Mouse (Mus musculus) heart, embryonic 10.5 days (tissue): Measurements from ENCODE around the gene Olfr615. TPM values are rescaled to one million over a fixed set of nuclear protein-coding genes. Genes with fewer than 3 reads are reported as not detected.
"Not testable (repeated sequence)": the region's sequence is repeated elsewhere in the genome, so short reads cannot be mapped to it uniquely, and the experiment has no call there.

ENCODE experiments used
- DNase-seq: peaks from one replicate; pipeline ENCODE4 v3.0.0-alpha.2; 2017; ENCODE audit warnings: low spot score
- H3K27ac ChIP-seq: fragments of 300-500 bp; sonication (generic); 2 replicates; pipeline ENCODE4 v1.5.1; 2016; ENCODE audit warnings: mild to moderate bottlenecking
- H3K27me3 ChIP-seq: fragments of 300-500 bp; sonication (generic); 2 replicates; pipeline ENCODE4 v1.6.1; 2016; ENCODE audit warnings: mild to moderate bottlenecking; ENCODE audit not compliant: poor library complexity, insufficient read depth, severe bottlenecking
- H3K36me3 ChIP-seq: fragments of 300-500 bp; sonication (generic); 2 replicates; pipeline ENCODE4 v1.6.1; 2016; ENCODE audit warnings: mild to moderate bottlenecking, moderate library complexity
- H3K4me1 ChIP-seq: fragments of 300-500 bp; sonication (generic); 2 replicates; pipeline ENCODE4 v1.6.1; 2016; ENCODE audit warnings: mild to moderate bottlenecking
- H3K4me3 ChIP-seq: fragments of 300-500 bp; sonication (generic); 2 replicates; pipeline ENCODE4 v1.5.1; 2016; ENCODE audit warnings: mild to moderate bottlenecking, moderate library complexity
- H3K9me3 ChIP-seq: fragments of 300-500 bp; sonication (generic); 2 replicates; pipeline ENCODE4 v1.6.1; 2016; ENCODE audit warnings: mild to moderate bottlenecking, moderate library complexity
- WGBS: fragments of 180-500 bp; shearing (Covaris S2); methylation state at CpG from one replicate; pipeline ENCODE4 v1.1.7; 2016; 5-methylcytosine and 5-hydroxymethylcytosine counted together
- polyA plus RNA-seq: library from polyadenylated mRNA; unstranded; fragments of >200 nt; fragmentation: Nextera tagmentation; extraction: Ambion mirVana; gene quantifications from 2 replicates; pipeline ENCODE4 v1.2.1, GENCODE M21; 2016

Olfr615 gene
- not detected in 2 replicates for polyA plus RNA-seq

- Histone ChIP-seq H3K9me3 (no peaks in the 10 kb centered on the region), H3K4me3 (no peak within 1 kb of the TSS), H3K4me1 (no peaks in the 10 kb centered on the region), H3K36me3 (no peaks in the 10 kb centered on the region), H3K27me3 (no peaks in the 10 kb centered on the region), H3K27ac (no peak within 1 kb of the TSS)
- WGBS: 75% methylated on average over 2 of the region's 2 CpGs
- DNase-seq: no peak
Measured at GRCm38 (mm10) chr7:103555779-103556178, at the start of gene Olfr615. Olfr615 (plus strand) TSS chr7:103556079.

GRCm38 (mm10) chr7:103512022-103512421, 43.9 kb upstream of the Olfr615 start, which contains the start of gene Olfr610:
Olfr610 (minus strand) TSS chr7:103512122.
- DNase-seq: no peak
- H3K27ac ChIP-seq: no peak within 1 kb of the TSS
- no peaks in the 10 kb centered on the region for H3K4me1 ChIP-seq
- H3K27me3 ChIP-seq: no peaks in the 10 kb centered on the region
- no peak within 1 kb of the TSS for H3K4me3 ChIP-seq
- WGBS: 75% methylated on average over 2 of the region's 2 CpGs
- H3K9me3 ChIP-seq: no peaks in the 10 kb centered on the region
- no peaks in the 10 kb centered on the region for H3K36me3 ChIP-seq

DNA sequence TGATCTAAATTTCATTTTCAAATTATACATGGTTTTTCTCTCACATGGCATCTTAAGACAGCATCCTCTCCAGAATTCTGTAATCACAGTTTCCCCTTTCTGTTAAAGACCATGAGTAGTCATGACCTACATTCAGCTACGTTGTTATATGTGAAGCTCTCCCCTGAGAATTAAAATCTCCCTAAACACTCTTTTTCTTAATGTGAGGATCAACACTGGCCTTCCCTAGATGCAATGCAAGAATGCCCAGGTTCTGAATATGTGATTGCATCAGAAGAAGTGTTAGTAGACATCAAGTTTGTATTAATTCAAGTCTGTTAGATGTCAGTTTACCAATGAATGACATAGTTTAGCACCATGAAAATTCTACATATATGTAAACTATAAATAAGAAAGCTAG, 35.1 kb upstream of the Olfr615 start, which contains the start of gene Olfr611:
TSS of gene Olfr611 (minus strand) at position 101 of the 400 bp plus-strand sequence.
- not testable (repeated sequence) for H3K9me3 ChIP-seq, DNase-seq, H3K36me3 ChIP-seq, H3K27me3 ChIP-seq, H3K4me3 ChIP-seq, H3K4me1 ChIP-seq, H3K27ac ChIP-seq
- WGBS: 60% methylated on average over 1 of the region's 1 CpGs

- H3K4me1 ChIP-seq, DNase-seq, H3K27ac ChIP-seq, H3K4me3 ChIP-seq, H3K9me3 ChIP-seq, H3K36me3 ChIP-seq, H3K27me3 ChIP-seq: not testable (repeated sequence)
- 82% methylated on average over 2 of the region's 2 CpGs for WGBS
Measured at GRCm38 (mm10) chr7:103542617-103543016, 13.3 kb upstream of the Olfr615 start, which contains the start of gene Olfr612. Olfr612 (minus strand) TSS chr7:103542717.

GRCm38 (mm10) chr7:103547774-103548173, 8.1 kb upstream of the Olfr615 start, which contains the start of gene Olfr613:
Olfr613 (plus strand) TSS chr7:103548074.
- Histone ChIP-seq H3K36me3 (no peaks in the 10 kb centered on the region), H3K27me3 (no peaks in the 10 kb centered on the region), H3K4me1 (no peaks in the 10 kb centered on the region), H3K27ac (no peak within 1 kb of the TSS), H3K4me3 (no peak within 1 kb of the TSS), H3K9me3 (no peaks in the 10 kb centered on the region)
- no peak for DNase-seq
- 80% methylated on average over 2 of the region's 2 CpGs for WGBS

DNA sequence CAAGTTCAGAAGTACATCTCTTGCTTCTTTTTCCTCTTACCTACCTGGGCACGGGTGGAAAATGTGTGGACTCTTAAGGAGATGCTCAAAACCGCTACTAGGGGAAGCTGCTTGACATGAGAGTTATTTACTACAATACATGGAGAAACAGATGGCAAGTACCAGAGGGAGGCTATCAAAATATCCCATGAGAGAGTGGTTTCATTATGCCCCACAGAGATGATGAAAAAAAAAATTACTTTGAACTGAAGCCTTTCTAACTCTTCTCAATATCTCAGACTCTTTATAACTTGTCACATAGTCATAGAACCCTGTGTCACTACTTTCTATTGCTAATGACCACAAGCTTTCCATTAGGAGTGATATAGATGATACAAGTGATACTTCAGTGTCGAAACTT, 13.2 kb downstream of the Olfr615 start, which contains the start of gene Olfr616:
TSS of gene Olfr616 (minus strand) at position 101 of the 400 bp plus-strand sequence.
- Histone ChIP-seq H3K4me1 (peaks cover 3% of the 10 kb centered on the region; the same call in 1 of the 2 replicates), H3K27me3 (no peaks in the 10 kb centered on the region), H3K36me3 (no peaks in the 10 kb centered on the region), H3K4me3 (no peak within 1 kb of the TSS), H3K27ac (no peak within 1 kb of the TSS), H3K9me3 (no peaks in the 10 kb centered on the region)
- WGBS: 76% methylated on average over 3 of the region's 3 CpGs
- no peak for DNase-seq

- Histone ChIP-seq H3K9me3 (no peaks in the 10 kb centered on the region), H3K27me3 (no peaks in the 10 kb centered on the region), H3K4me1 (peaks cover 3% of the 10 kb centered on the region; the same call in 1 of the 2 replicates), H3K4me3 (no peak within 1 kb of the TSS), H3K36me3 (no peaks in the 10 kb centered on the region), H3K27ac (no peak within 1 kb of the TSS)
- DNase-seq: no peak
- 88% methylated on average over 1 of the region's 1 CpGs for WGBS
Measured at GRCm38 (mm10) chr7:103572761-103573160, 16.9 kb downstream of the Olfr615 start, which contains the start of gene Olfr617. Olfr617 (plus strand) TSS chr7:103573061.

DNA sequence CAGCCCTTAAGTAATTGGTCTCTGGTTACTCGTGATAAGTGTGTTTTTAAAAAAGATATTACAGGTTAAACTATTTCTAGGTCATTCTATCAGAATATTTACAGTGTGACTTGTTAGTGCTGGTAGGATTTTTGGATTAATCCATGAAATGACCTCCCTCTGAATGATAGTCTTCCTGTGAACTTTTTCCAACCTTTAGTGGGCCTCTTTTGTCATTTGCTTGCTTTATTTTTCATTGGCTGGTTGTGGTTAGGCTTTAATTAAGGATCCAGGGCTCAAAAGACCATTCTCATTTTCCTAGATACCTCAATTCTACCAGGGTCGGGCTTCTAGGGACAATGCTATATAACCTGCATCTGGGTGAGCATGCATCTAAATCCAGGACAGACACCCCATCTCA, 33.9 kb downstream of the Olfr615 start, which contains the start of gene Olfr618:
TSS of gene Olfr618 (plus strand) at position 301 of the 400 bp plus-strand sequence.
- no peak for DNase-seq
- H3K27ac ChIP-seq: no peak within 1 kb of the TSS
- WGBS: 53% methylated on average over 2 of the region's 2 CpGs
- no peaks in the 10 kb centered on the region for H3K9me3 ChIP-seq
- H3K36me3 ChIP-seq: no peaks in the 10 kb centered on the region
- no peaks in the 10 kb centered on the region for H3K27me3 ChIP-seq
- no peak within 1 kb of the TSS for H3K4me3 ChIP-seq
- no peaks in the 10 kb centered on the region for H3K4me1 ChIP-seq

DNA sequence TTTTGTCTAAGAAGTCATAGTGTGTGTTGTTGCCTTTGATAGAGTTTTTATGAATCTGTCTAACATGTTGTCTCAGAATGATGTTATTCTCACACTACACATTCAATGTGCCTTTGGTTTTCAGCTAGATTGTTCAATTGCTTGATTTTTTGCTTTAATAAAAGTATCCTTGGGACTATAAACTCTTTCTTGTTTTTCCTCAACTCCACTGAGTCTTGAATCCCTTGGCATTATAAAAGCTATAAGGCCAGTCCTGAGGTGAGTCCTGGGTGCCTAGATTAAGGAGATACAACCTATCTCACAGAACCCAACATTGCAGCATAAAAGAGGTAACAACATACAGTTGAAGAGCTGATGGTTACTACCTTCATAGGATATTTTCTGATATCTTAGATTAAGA, 44.4 kb downstream of the Olfr615 start, which contains the start of gene Olfr619:
TSS of gene Olfr619 (plus strand) at position 301 of the 400 bp plus-strand sequence.
- Histone ChIP-seq H3K9me3 (no peaks in the 10 kb centered on the region), H3K4me1 (no peaks in the 10 kb centered on the region), H3K27ac (no peak within 1 kb of the TSS), H3K36me3 (no peaks in the 10 kb centered on the region), H3K4me3 (no peak within 1 kb of the TSS), H3K27me3 (no peaks in the 10 kb centered on the region)
- DNase-seq: no peak

DNA sequence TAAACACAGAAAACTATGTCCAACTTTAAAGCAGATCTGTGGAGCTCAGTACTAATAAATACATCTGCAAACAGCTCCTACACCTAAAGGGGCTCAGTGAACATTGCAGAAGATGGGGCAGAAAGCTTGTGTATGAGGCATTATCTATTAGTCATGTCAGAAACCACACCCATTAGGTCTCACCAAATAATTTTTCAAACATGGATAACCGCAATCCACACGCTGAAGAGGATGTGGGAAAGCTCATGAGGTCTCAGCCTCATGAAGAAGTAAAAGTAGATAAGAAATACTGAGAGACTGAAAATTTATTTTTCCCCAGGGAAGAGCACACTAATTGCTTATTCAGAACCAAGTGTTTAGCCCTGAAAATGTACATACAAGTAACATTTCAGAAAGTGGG, 51.5 kb downstream of the Olfr615 start:
- no peaks in the 10 kb centered on the region for H3K36me3 ChIP-seq
- no peaks in the 10 kb centered on the region for H3K27me3 ChIP-seq
- no peaks in the 10 kb centered on the region for H3K9me3 ChIP-seq
- no peaks in the 10 kb centered on the region for H3K4me1 ChIP-seq
- WGBS: 78% methylated on average over 2 of the region's 2 CpGs
- no peak for DNase-seq
- H3K27ac ChIP-seq: no peak overlapping the region
- no peak overlapping the region for H3K4me3 ChIP-seq

DNA sequence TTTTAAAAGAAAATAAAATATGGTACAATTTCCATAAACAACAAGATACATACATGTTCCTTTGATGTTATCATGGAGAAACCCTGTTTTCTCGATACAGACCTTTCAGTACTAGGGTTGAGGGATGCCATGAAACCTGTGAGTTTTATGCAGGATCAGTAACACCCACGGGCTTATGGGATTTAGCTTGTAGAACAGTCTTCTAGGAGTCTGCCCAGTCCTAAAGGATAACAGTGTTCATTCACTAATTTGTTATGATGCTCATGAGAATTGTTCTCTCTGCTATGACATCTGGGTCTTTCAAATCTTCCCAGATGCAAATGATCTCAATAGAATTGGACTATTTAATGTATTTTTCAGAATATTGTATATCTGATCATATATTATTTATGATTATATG, 56.6 kb downstream of the Olfr615 start, which contains the start of gene Olfr620:
TSS of gene Olfr620 (minus strand) at position 101 of the 400 bp plus-strand sequence.
- no peak for DNase-seq
- WGBS: 72% methylated on average over 2 of the region's 2 CpGs
- no peak within 1 kb of the TSS for H3K27ac ChIP-seq
- no peak within 1 kb of the TSS for H3K4me3 ChIP-seq
- no peaks in the 10 kb centered on the region for H3K36me3 ChIP-seq
- no peaks in the 10 kb centered on the region for H3K27me3 ChIP-seq
- H3K9me3 ChIP-seq: no peaks in the 10 kb centered on the region
- H3K4me1 ChIP-seq: no peaks in the 10 kb centered on the region
